Mouse (Mus musculus): ENCODE results near the gene Lrr1. TPM values are rescaled to one million over a fixed set of nuclear protein-coding genes. Genes with fewer than 3 reads are reported as not detected.

The Lrr1 gene
- total and polyA plus RNA-seq, 3 experiments, result 9.2 to 35.0 (median 23.8) TPM

- H3K9me3 ChIP-seq (replicated peaks; ENCODE audit: low read length), result no peaks in the 10 kb centered on the region
- peaks cover 19 to 27% of the 10 kb centered on the region in 2 experiments for H3K36me3 ChIP-seq (replicated peaks in 1 of 2; ENCODE audit: control insufficient read depth in 1 of 2, insufficient read depth in 1 of 2, low read length in 1 of 2)
- no peak overlapping the region for H3K27ac ChIP-seq (ENCODE audit: insufficient read depth, low read depth)
- dilution Hi-C loops (cut with MboI; ENCODE audit: extremely low pct_ligation_motif_present, extremely low pct_unique_long_range_greater_than_20kb, low sequenced_read_pairs) (no loop called here), in situ Hi-C loops (cut with MboI; ENCODE audit: low pct_ligation_motif_present, low pct_unique_long_range_greater_than_20kb, low sequenced_read_pairs) (no loop called here)
- no peak overlapping the region for H3K4me2 ChIP-seq (ENCODE audit: insufficient read depth, low read depth, poor library complexity, severe bottlenecking)
- peaks cover 4 to 8% of the 10 kb centered on the region in 2 experiments; a peak in 3 of 4 replicates for H3K4me1 ChIP-seq (ENCODE audit: control insufficient read depth in 1 of 2, insufficient read depth in 2 of 2)
- no peaks in the 10 kb centered on the region for H3K27me3 ChIP-seq (replicated peaks)
- no peak overlapping the region for H3K9ac ChIP-seq (ENCODE audit: insufficient read depth, low read depth)
- DNase-seq (ENCODE audit: extremely low read depth), result no peak
- TF ChIP-seq SMC3 (IDR thresholded peaks at IDR 0.05; ENCODE audit: low read depth, low read length) (no peak), CHD2 (IDR thresholded peaks at IDR 0.05; ENCODE audit: low read length) (peak; percentile 73)
- H3K4me3 ChIP-seq (replicated peaks in 1 of 3; ENCODE audit: low read depth in 2 of 3, low read length in 2 of 3, poor library complexity in 1 of 3), result no peak overlapping the region
- peaks cover 16% of the 10 kb centered on the region for H3K79me2 ChIP-seq (replicated peaks; ENCODE audit: control insufficient read depth, extremely low read depth, insufficient read depth, poor library complexity, severe bottlenecking)
These were observed 12.2 kb upstream of the Lrr1 start for GRCm38 (mm10) chr12:69156436-69156835.

GRCm38 (mm10) chr12:69157107-69157506, 11.5 kb upstream of the Lrr1 start:
- H3K9me3 ChIP-seq (replicated peaks; ENCODE audit: low read length), result no peaks in the 10 kb centered on the region
- H3K4me1 ChIP-seq (ENCODE audit: control insufficient read depth in 1 of 2, insufficient read depth in 2 of 2), result peaks cover 4 to 8% of the 10 kb centered on the region in 2 experiments; a peak in 3 of 4 replicates
- no peaks in the 10 kb centered on the region for H3K27me3 ChIP-seq (replicated peaks)
- no peak overlapping the region for H3K27ac ChIP-seq (ENCODE audit: insufficient read depth, low read depth)
- peak overlapping the region in 2 of 3 experiments; percentile 95 to 99 for H3K4me3 ChIP-seq (replicated peaks in 1 of 3; ENCODE audit: low read depth in 2 of 3, low read length in 2 of 3, poor library complexity in 1 of 3)
- DNase-seq (ENCODE audit: extremely low read depth), result no peak
- peaks cover 16% of the 10 kb centered on the region for H3K79me2 ChIP-seq (replicated peaks; ENCODE audit: control insufficient read depth, extremely low read depth, insufficient read depth, poor library complexity, severe bottlenecking)
- dilution Hi-C loops (cut with MboI; ENCODE audit: extremely low pct_ligation_motif_present, extremely low pct_unique_long_range_greater_than_20kb, low sequenced_read_pairs), result no loop called here
- peaks cover 19 to 27% of the 10 kb centered on the region in 2 experiments for H3K36me3 ChIP-seq (replicated peaks in 1 of 2; ENCODE audit: control insufficient read depth in 1 of 2, insufficient read depth in 1 of 2, low read length in 1 of 2)
- TF ChIP-seq NELFE (IDR thresholded peaks at IDR 0.05; ENCODE audit: low read depth, low read length), result 0 out of 2 replicates have a peak, but pooled peaks have one; percentile 18
- no peak for TF ChIP-seq MAFK (IDR thresholded peaks at IDR 0.05; ENCODE audit: insufficient replicate concordance, low read length)
- TF ChIP-seq MAZ (IDR thresholded peaks at IDR 0.05; ENCODE audit: low read depth, low read length), result no peak
- TF ChIP-seq ZKSCAN1 (IDR thresholded peaks at IDR 0.05; ENCODE audit: borderline replicate concordance, low read depth, low read length), result no peak
- peak; percentile 35; the same call in 1 of the 2 replicates for TF ChIP-seq POLR2A (IDR thresholded peaks at IDR 0.05; ENCODE audit: low read depth, low read length)
- no peak for TF ChIP-seq CHD2 (IDR thresholded peaks at IDR 0.05; ENCODE audit: low read length)
- no peak for TF ChIP-seq SIN3A (IDR thresholded peaks at IDR 0.05; ENCODE audit: low read length)
- no peak for TF ChIP-seq MAX (IDR thresholded peaks at IDR 0.05; ENCODE audit: low read length)
- no peak for TF ChIP-seq BHLHE40 (IDR thresholded peaks at IDR 0.05; ENCODE audit: low read depth, low read length)
- TF ChIP-seq PAX5 (IDR thresholded peaks at IDR 0.05; ENCODE audit: low read length), result no peak
- H3K4me2 ChIP-seq (ENCODE audit: insufficient read depth, low read depth, poor library complexity, severe bottlenecking), result peak overlapping the region; percentile 99
- H3K9ac ChIP-seq (ENCODE audit: insufficient read depth, low read depth), result peak overlapping the region; percentile 84; the same call in 1 of the 2 replicates
- in situ Hi-C loops (cut with MboI; ENCODE audit: low pct_ligation_motif_present, low pct_unique_long_range_greater_than_20kb, low sequenced_read_pairs), result no loop called here

GRCm38 (mm10) chr12:69158366-69158764, 10.2 kb upstream of the Lrr1 start:
- H3K79me2 ChIP-seq (replicated peaks; ENCODE audit: control insufficient read depth, extremely low read depth, insufficient read depth, poor library complexity, severe bottlenecking), result peaks cover 16% of the 10 kb centered on the region
- no peaks in the 10 kb centered on the region for H3K9me3 ChIP-seq (replicated peaks; ENCODE audit: low read length)
- no peak for DNase-seq (ENCODE audit: extremely low read depth)
- H3K4me3 ChIP-seq (replicated peaks in 1 of 3; ENCODE audit: low read depth in 2 of 3, low read length in 2 of 3, poor library complexity in 1 of 3), result peak overlapping the region; percentile 87 to 99 (median 95)
- dilution Hi-C loops (cut with MboI; ENCODE audit: extremely low pct_ligation_motif_present, extremely low pct_unique_long_range_greater_than_20kb, low sequenced_read_pairs), result no loop called here
- H3K36me3 ChIP-seq (replicated peaks in 1 of 2; ENCODE audit: control insufficient read depth in 1 of 2, insufficient read depth in 1 of 2, low read length in 1 of 2), result peaks cover 19 to 27% of the 10 kb centered on the region in 2 experiments
- H3K9ac ChIP-seq (ENCODE audit: insufficient read depth, low read depth), result peak overlapping the region; percentile 84
- peak; percentile 93; the same call in 1 of the 2 replicates for TF ChIP-seq POLR2AphosphoS2 (IDR thresholded peaks at IDR 0.05; ENCODE audit: low read depth, low read length)
- TF ChIP-seq MXI1 (IDR thresholded peaks at IDR 0.05; ENCODE audit: low read depth, low read length), result no peak; the same call in 1 of the 2 replicates
- in situ Hi-C loops (cut with MboI; ENCODE audit: low pct_ligation_motif_present, low pct_unique_long_range_greater_than_20kb, low sequenced_read_pairs), result no loop called here
- H3K27me3 ChIP-seq (replicated peaks), result no peaks in the 10 kb centered on the region
- H3K4me1 ChIP-seq (ENCODE audit: control insufficient read depth in 1 of 2, insufficient read depth in 2 of 2), result peaks cover 4 to 8% of the 10 kb centered on the region in 2 experiments; a peak in 3 of 4 replicates
- H3K27ac ChIP-seq (ENCODE audit: insufficient read depth, low read depth), result peak overlapping the region; percentile 88
- peak overlapping the region; percentile 99; the same call in 1 of the 2 replicates for H3K4me2 ChIP-seq (ENCODE audit: insufficient read depth, low read depth, poor library complexity, severe bottlenecking)

Data from CH12.LX (cell line).